Mouse (Mus musculus): Measurements from ENCODE around the gene Mcub. TPM values are rescaled to one million over a fixed set of nuclear protein-coding genes. Genes with fewer than 3 reads are reported as not detected.

Gene Mcub
- total and polyA plus RNA-seq, 2 experiments: 0.12 TPM; not detected in 1

GRCm38 (mm10) chr3:129946217-129946914 lies 23.6 kb downstream of the Mcub start:
- H3K36me3 ChIP-seq (ENCODE audit: control insufficient read depth, insufficient read depth, low read length): no peaks in the 10 kb centered on the region
- TF ChIP-seq POLR2A (IDR thresholded peaks at IDR 0.05; ENCODE audit: extremely low read depth, insufficient read depth, low read length) (no peak), CTCF (IDR thresholded peaks at IDR 0.05; ENCODE audit: low read depth, low read length) (no peak)
- H3K27ac ChIP-seq (replicated peaks; ENCODE audit: insufficient read depth, low read depth, low read length): no peak overlapping the region
- H3K79me2 ChIP-seq (ENCODE audit: control insufficient read depth, insufficient read depth, low read length): no peaks in the 10 kb centered on the region
- H3K4me3 ChIP-seq (ENCODE audit: insufficient read depth, low read depth, low read length): no peak overlapping the region
- WGBS: 73% methylated on average over 5 of the region's 5 CpGs
- H3K27me3 ChIP-seq (ENCODE audit: control insufficient read depth, insufficient read depth, low read length): no peaks in the 10 kb centered on the region
- H3K4me1 ChIP-seq (ENCODE audit: control insufficient read depth, insufficient read depth, low read length): no peaks in the 10 kb centered on the region
- H3K9ac ChIP-seq (ENCODE audit: low read depth, low read length): no peak overlapping the region
- no peak for DNase-seq (ENCODE audit: extremely low read depth, low read depth, low spot score)

DNA sequence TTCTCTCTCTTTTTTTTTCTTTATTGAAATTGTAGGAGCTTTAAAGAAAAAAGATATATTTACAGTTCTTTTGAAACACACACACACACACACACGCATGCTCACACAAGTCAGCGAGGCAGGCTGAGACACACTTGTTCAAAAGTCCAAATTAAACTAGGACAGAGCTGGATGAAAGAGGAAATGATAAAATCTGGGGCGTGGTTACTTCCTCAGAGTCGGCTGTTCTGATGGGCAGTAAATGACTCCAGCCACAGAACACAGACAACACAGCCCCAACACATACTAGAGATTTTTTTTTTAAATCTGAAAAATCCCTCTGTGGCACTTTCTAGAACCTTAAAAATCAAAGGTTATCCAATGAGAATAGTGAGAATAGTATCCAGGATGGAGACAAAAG lies 26.2 kb downstream of the Mcub start:
- H3K27ac ChIP-seq (replicated peaks; ENCODE audit: insufficient read depth, low read depth, low read length): no peak overlapping the region
- TF ChIP-seq CTCF (IDR thresholded peaks at IDR 0.05; ENCODE audit: low read depth, low read length) (no peak), POLR2A (IDR thresholded peaks at IDR 0.05; ENCODE audit: extremely low read depth, insufficient read depth, low read length) (no peak)
- H3K9ac ChIP-seq (ENCODE audit: low read depth, low read length): no peak overlapping the region
- no peaks in the 10 kb centered on the region for H3K36me3 ChIP-seq (ENCODE audit: control insufficient read depth, insufficient read depth, low read length)
- no peaks in the 10 kb centered on the region for H3K79me2 ChIP-seq (ENCODE audit: control insufficient read depth, insufficient read depth, low read length)
- H3K27me3 ChIP-seq (ENCODE audit: control insufficient read depth, insufficient read depth, low read length): no peaks in the 10 kb centered on the region
- DNase-seq (ENCODE audit: extremely low read depth, low read depth, low spot score): no peak
- 58% methylated on average over 4 of the region's 4 CpGs for WGBS
- H3K4me1 ChIP-seq (ENCODE audit: control insufficient read depth, insufficient read depth, low read length): no peaks in the 10 kb centered on the region
- no peak overlapping the region for H3K4me3 ChIP-seq (ENCODE audit: insufficient read depth, low read depth, low read length)

- Histone ChIP-seq H3K27me3 (ENCODE audit: control insufficient read depth, insufficient read depth, low read length) (no peaks in the 10 kb centered on the region), H3K9ac (ENCODE audit: low read depth, low read length) (no peak overlapping the region), H3K79me2 (ENCODE audit: control insufficient read depth, insufficient read depth, low read length) (no peaks in the 10 kb centered on the region), H3K4me1 (ENCODE audit: control insufficient read depth, insufficient read depth, low read length) (no peaks in the 10 kb centered on the region), H3K36me3 (ENCODE audit: control insufficient read depth, insufficient read depth, low read length) (no peaks in the 10 kb centered on the region), H3K27ac (replicated peaks; ENCODE audit: insufficient read depth, low read depth, low read length) (no peak overlapping the region), H3K4me3 (ENCODE audit: insufficient read depth, low read depth, low read length) (no peak overlapping the region)
- WGBS: 98% methylated on average over 1 of the region's 1 CpGs
- no peak for DNase-seq (ENCODE audit: extremely low read depth, low read depth, low spot score)
- TF ChIP-seq CTCF (IDR thresholded peaks at IDR 0.05; ENCODE audit: low read depth, low read length): no peak
- no peak for TF ChIP-seq POLR2A (IDR thresholded peaks at IDR 0.05; ENCODE audit: extremely low read depth, insufficient read depth, low read length)
These were observed 28.7 kb downstream of the Mcub start for GRCm38 (mm10) chr3:129941291-129941690.

DNA sequence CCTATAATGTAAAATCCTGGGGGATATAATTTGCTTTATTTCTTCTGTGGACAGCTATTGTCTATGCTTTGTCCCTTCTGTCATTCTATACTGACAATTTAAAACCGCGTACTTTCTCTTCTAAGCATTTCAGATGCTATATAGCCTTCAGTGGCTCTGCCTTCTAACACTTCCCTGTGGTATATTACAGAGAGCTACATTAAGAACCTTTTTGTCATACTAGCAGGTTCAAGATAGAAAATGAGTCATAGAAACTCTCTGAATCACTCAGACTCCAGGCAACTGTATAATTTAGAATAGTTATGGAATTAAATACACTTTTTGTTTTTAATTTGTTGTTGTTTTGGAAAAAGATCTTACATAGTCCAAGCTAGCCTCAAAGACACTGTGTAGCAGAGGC lies 29.2 kb downstream of the Mcub start:
- no peaks in the 10 kb centered on the region for H3K4me1 ChIP-seq (ENCODE audit: control insufficient read depth, insufficient read depth, low read length)
- TF ChIP-seq CTCF (IDR thresholded peaks at IDR 0.05; ENCODE audit: low read depth, low read length): no peak
- no peak for TF ChIP-seq POLR2A (IDR thresholded peaks at IDR 0.05; ENCODE audit: extremely low read depth, insufficient read depth, low read length)
- H3K36me3 ChIP-seq (ENCODE audit: control insufficient read depth, insufficient read depth, low read length): no peaks in the 10 kb centered on the region
- H3K27ac ChIP-seq (replicated peaks; ENCODE audit: insufficient read depth, low read depth, low read length): no peak overlapping the region
- H3K4me3 ChIP-seq (ENCODE audit: insufficient read depth, low read depth, low read length): no peak overlapping the region
- 93% methylated on average over 2 of the region's 2 CpGs for WGBS
- no peak overlapping the region for H3K9ac ChIP-seq (ENCODE audit: low read depth, low read length)
- no peaks in the 10 kb centered on the region for H3K79me2 ChIP-seq (ENCODE audit: control insufficient read depth, insufficient read depth, low read length)
- H3K27me3 ChIP-seq (ENCODE audit: control insufficient read depth, insufficient read depth, low read length): no peaks in the 10 kb centered on the region
- no peak for DNase-seq (ENCODE audit: extremely low read depth, low read depth, low spot score)

DNA sequence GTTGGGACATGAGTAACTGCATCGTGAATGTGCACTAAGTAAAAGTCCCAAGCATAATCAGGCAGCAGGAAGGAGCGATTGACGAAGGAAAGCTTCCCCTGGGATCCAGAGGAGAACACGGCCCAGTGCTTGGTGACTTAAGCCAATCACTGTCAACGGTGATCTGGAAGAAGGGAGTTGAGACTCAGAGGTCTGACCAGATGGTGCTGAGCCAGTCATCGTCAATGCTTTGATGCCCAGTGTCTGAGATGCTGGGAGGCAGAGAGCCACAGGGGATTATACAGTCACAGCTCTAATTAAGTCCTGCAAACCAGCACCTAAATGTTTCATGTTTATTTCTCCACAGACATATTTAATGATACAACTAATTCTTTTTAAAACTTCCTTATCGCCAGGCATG lies 30.9 kb downstream of the Mcub start:
- no peaks in the 10 kb centered on the region for H3K4me1 ChIP-seq (ENCODE audit: control insufficient read depth, insufficient read depth, low read length)
- no peak overlapping the region for H3K4me3 ChIP-seq (ENCODE audit: insufficient read depth, low read depth, low read length)
- H3K79me2 ChIP-seq (ENCODE audit: control insufficient read depth, insufficient read depth, low read length): no peaks in the 10 kb centered on the region
- TF ChIP-seq POLR2A (IDR thresholded peaks at IDR 0.05; ENCODE audit: extremely low read depth, insufficient read depth, low read length) (no peak), CTCF (IDR thresholded peaks at IDR 0.05; ENCODE audit: low read depth, low read length) (no peak)
- H3K27me3 ChIP-seq (ENCODE audit: control insufficient read depth, insufficient read depth, low read length): no peaks in the 10 kb centered on the region
- no peak overlapping the region for H3K9ac ChIP-seq (ENCODE audit: low read depth, low read length)
- 78% methylated on average over 7 of the region's 7 CpGs for WGBS
- H3K36me3 ChIP-seq (ENCODE audit: control insufficient read depth, insufficient read depth, low read length): no peaks in the 10 kb centered on the region
- DNase-seq (ENCODE audit: extremely low read depth, low read depth, low spot score): no peak
- H3K27ac ChIP-seq (replicated peaks; ENCODE audit: insufficient read depth, low read depth, low read length): no peak overlapping the region

DNA sequence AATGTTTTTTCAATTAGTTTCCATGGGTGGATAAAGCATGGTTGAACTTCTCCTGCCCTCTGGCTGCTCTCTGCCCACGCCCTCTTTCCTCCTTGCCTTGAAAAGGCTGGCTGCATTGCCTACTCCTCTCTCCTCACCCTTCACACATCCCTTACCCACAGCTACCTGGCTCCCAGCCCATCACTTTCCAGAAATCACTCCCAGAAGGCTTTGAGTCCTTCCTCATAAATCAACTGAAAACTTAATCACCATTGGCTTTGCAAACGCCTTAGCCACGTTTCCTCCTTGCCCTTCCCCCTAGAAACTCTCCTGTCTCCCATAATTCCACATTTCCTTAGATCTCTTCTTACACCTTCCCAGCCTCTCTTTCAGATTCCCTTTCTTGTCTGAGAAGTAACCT lies 32.2 kb downstream of the Mcub start:
- Histone ChIP-seq H3K36me3 (ENCODE audit: control insufficient read depth, insufficient read depth, low read length) (no peaks in the 10 kb centered on the region), H3K4me1 (ENCODE audit: control insufficient read depth, insufficient read depth, low read length) (no peaks in the 10 kb centered on the region), H3K4me3 (ENCODE audit: insufficient read depth, low read depth, low read length) (no peak overlapping the region), H3K27me3 (ENCODE audit: control insufficient read depth, insufficient read depth, low read length) (no peaks in the 10 kb centered on the region), H3K79me2 (ENCODE audit: control insufficient read depth, insufficient read depth, low read length) (no peaks in the 10 kb centered on the region), H3K9ac (ENCODE audit: low read depth, low read length) (no peak overlapping the region), H3K27ac (replicated peaks; ENCODE audit: insufficient read depth, low read depth, low read length) (no peak overlapping the region)
- TF ChIP-seq POLR2A (IDR thresholded peaks at IDR 0.05; ENCODE audit: extremely low read depth, insufficient read depth, low read length): no peak
- DNase-seq (ENCODE audit: extremely low read depth, low read depth, low spot score): no peak
- 59% methylated on average over 3 of the region's 3 CpGs for WGBS

All from liver, adult 2 months (tissue).